Mouse (Mus musculus) CH12.LX (cell line): ENCODE results near the gene Sbk3. TPM values are rescaled to one million over a fixed set of nuclear protein-coding genes. Genes with fewer than 3 reads are reported as not detected.
A peak's percentile ranks its signal among the peaks of the same experiment; 100 is the strongest.

Experiments
- DNase-seq: peaks from one replicate; pipeline ENCODE4 v3.0.0-alpha.2; 2013; ENCODE audit errors: extremely low read depth
- H3K27ac ChIP-seq: 2 replicates; pipeline ENCODE4 v1.5.1; 2012; ENCODE audit warnings: low read depth, mild to moderate bottlenecking, control low read depth, moderate library complexity; ENCODE audit not compliant: insufficient read depth
- H3K27me3 ChIP-seq: replicated peaks from 2 replicates; pipeline ENCODE3; 2012; ENCODE audit warnings: inconsistent platforms
- H3K36me3 ChIP-seq, 2 experiments: replicated peaks in 1 of 2; 2 replicates each; pipeline versions ENCODE3 to v1.6.1; 2012; ENCODE audit warnings: inconsistent platforms in 1 of 2, low read length in 1 of 2, mild to moderate bottlenecking in 1 of 2, mixed read lengths in 1 of 2, moderate library complexity in 1 of 2; ENCODE audit not compliant: control insufficient read depth in 1 of 2, insufficient read depth in 1 of 2
- H3K4me1 ChIP-seq, 2 experiments: 2 replicates each; pipeline ENCODE4 v1.6.1; 2012; ENCODE audit warnings: inconsistent platforms in 1 of 2, moderate library complexity in 1 of 2; ENCODE audit not compliant: insufficient read depth in 2 of 2, control insufficient read depth in 1 of 2
- H3K4me2 ChIP-seq: 2 replicates; pipeline ENCODE4 v1.6.1; 2012; ENCODE audit warnings: low read depth, mild to moderate bottlenecking, control low read depth; ENCODE audit not compliant: poor library complexity, insufficient read depth, severe bottlenecking
- H3K4me3 ChIP-seq, 3 experiments: fragments of 150-350 bp in 1 of 3; sonication (generic) in 1 of 3; replicated peaks in 1 of 3; 2 replicates each; pipeline versions ENCODE3 to v1.5.1; 2011 to 2012; ENCODE audit warnings: low read depth in 2 of 3, low read length in 2 of 3, mild to moderate bottlenecking in 2 of 3, moderate library complexity in 2 of 3, control low read depth in 1 of 3, improper control_type of control experiment in 1 of 3, inconsistent platforms in 1 of 3, mixed read lengths in 1 of 3; ENCODE audit not compliant: poor library complexity in 1 of 3
- H3K79me2 ChIP-seq: replicated peaks from 2 replicates; pipeline ENCODE4 v1.6.1; 2012; ENCODE audit warnings: mild to moderate bottlenecking, moderate library complexity; ENCODE audit not compliant: control insufficient read depth, poor library complexity, insufficient read depth, severe bottlenecking; ENCODE audit errors: extremely low read depth
- H3K9ac ChIP-seq: 2 replicates; pipeline ENCODE4 v1.6.1; 2012; ENCODE audit warnings: low read depth, mild to moderate bottlenecking, control low read depth, moderate library complexity; ENCODE audit not compliant: insufficient read depth
- H3K9me3 ChIP-seq: replicated peaks from 2 replicates; pipeline ENCODE3; 2012; ENCODE audit warnings: low read length, inconsistent platforms, mixed read lengths
- BHLHE40 ChIP-seq: IDR thresholded peaks from 2 replicates; pipeline ENCODE4 v1.6.1; 2011; ENCODE audit warnings: mild to moderate bottlenecking, low read depth, low read length, improper control_type of control experiment
- CHD1 ChIP-seq: IDR thresholded peaks from 2 replicates; pipeline ENCODE4 v1.6.1; 2012; ENCODE audit warnings: low read depth, low read length, improper control_type of control experiment, inconsistent platforms
- CTCF ChIP-seq, 2 experiments: IDR thresholded peaks in 1 of 2; conservative IDR thresholded peaks in 1 of 2; 2 replicates each; pipeline ENCODE4 v1.5.1; 2011 to 2012; ENCODE audit warnings: low read depth in 2 of 2, low read length in 2 of 2, improper control_type of control experiment in 1 of 2, inconsistent platforms in 1 of 2, mild to moderate bottlenecking in 1 of 2, moderate library complexity in 1 of 2
- E2F4 ChIP-seq: IDR thresholded peaks from 2 replicates; pipeline ENCODE4 v1.6.1; 2011; ENCODE audit warnings: low read depth, low read length, improper control_type of control experiment; ENCODE audit not compliant: insufficient replicate concordance
- ELF1 ChIP-seq: IDR thresholded peaks from 2 replicates; pipeline ENCODE4 v1.6.1; 2014; ENCODE audit warnings: low read depth, mild to moderate bottlenecking, inconsistent platforms, low read length, improper control_type of control experiment
- EP300 ChIP-seq: IDR thresholded peaks from 2 replicates; pipeline ENCODE4 v1.6.1; 2011; ENCODE audit warnings: low read length, improper control_type of control experiment
- ETS1 ChIP-seq: conservative IDR thresholded peaks from 2 replicates; pipeline ENCODE4 v1.6.1; 2012; ENCODE audit warnings: low read depth, mild to moderate bottlenecking, inconsistent platforms, low read length, improper control_type of control experiment, moderate library complexity
- GABPA ChIP-seq: IDR thresholded peaks from 2 replicates; pipeline ENCODE4 v1.6.1; 2012; ENCODE audit warnings: low read depth, low read length, improper control_type of control experiment, inconsistent platforms; ENCODE audit not compliant: insufficient replicate concordance
- JUN ChIP-seq: IDR thresholded peaks from 2 replicates; pipeline ENCODE4 v1.6.1; 2011; ENCODE audit warnings: low read depth, mild to moderate bottlenecking, low read length, improper control_type of control experiment, moderate library complexity; ENCODE audit not compliant: insufficient read depth
- MAX ChIP-seq: IDR thresholded peaks from 2 replicates; pipeline ENCODE4 v1.6.1; 2011; ENCODE audit warnings: low read length, improper control_type of control experiment
- MAZ ChIP-seq: IDR thresholded peaks from 2 replicates; pipeline ENCODE4 v1.6.1; 2012; ENCODE audit warnings: low read depth, mild to moderate bottlenecking, inconsistent platforms, low read length, improper control_type of control experiment, moderate library complexity
- MXI1 ChIP-seq: IDR thresholded peaks from 2 replicates; pipeline ENCODE4 v1.6.1; 2011; ENCODE audit warnings: mild to moderate bottlenecking, low read depth, low read length, improper control_type of control experiment
- NELFE ChIP-seq: IDR thresholded peaks from 2 replicates; pipeline ENCODE4 v1.6.1; 2011; ENCODE audit warnings: low read depth, low read length, improper control_type of control experiment
- NRF1 ChIP-seq: IDR thresholded peaks from 2 replicates; pipeline ENCODE4 v1.6.1; 2014; ENCODE audit warnings: low read depth, mild to moderate bottlenecking, inconsistent platforms, low read length, improper control_type of control experiment, moderate library complexity
- PAX5 ChIP-seq: IDR thresholded peaks from 2 replicates; pipeline ENCODE4 v1.6.1; 2012; ENCODE audit warnings: low read length, inconsistent platforms, mixed read lengths
- POLR2AphosphoS2 ChIP-seq: IDR thresholded peaks from 2 replicates; pipeline ENCODE4 v1.6.1; 2011; ENCODE audit warnings: low read depth, low read length, improper control_type of control experiment
- RAD21 ChIP-seq: IDR thresholded peaks from 2 replicates; pipeline ENCODE4 v1.6.1; 2011; ENCODE audit warnings: low read depth, mild to moderate bottlenecking, low read length, improper control_type of control experiment, moderate library complexity
- SIN3A ChIP-seq: IDR thresholded peaks from 2 replicates; pipeline ENCODE4 v1.6.1; 2012; ENCODE audit warnings: low read length, improper control_type of control experiment, inconsistent platforms
- SMC3 ChIP-seq: IDR thresholded peaks from 2 replicates; pipeline ENCODE4 v1.6.1; 2011; ENCODE audit warnings: low read depth, low read length, improper control_type of control experiment
- TCF12 ChIP-seq: IDR thresholded peaks from 2 replicates; pipeline ENCODE4 v1.6.1; 2014; ENCODE audit warnings: low read depth, mild to moderate bottlenecking, inconsistent platforms, low read length, improper control_type of control experiment
- UBTF ChIP-seq: IDR thresholded peaks from 2 replicates; pipeline ENCODE4 v1.6.1; 2012; ENCODE audit warnings: low read depth, mild to moderate bottlenecking, inconsistent platforms, low read length, improper control_type of control experiment, moderate library complexity
- USF1 ChIP-seq: IDR thresholded peaks from 2 replicates; pipeline ENCODE4 v1.6.1; 2014; ENCODE audit warnings: low read depth, mild to moderate bottlenecking, inconsistent platforms, low read length, improper control_type of control experiment
- ZC3H11A ChIP-seq: IDR thresholded peaks from 2 replicates; pipeline ENCODE4 v1.6.1; 2012; ENCODE audit warnings: low read depth, mild to moderate bottlenecking, inconsistent platforms, low read length, improper control_type of control experiment
- ZMIZ1 ChIP-seq: IDR thresholded peaks from 2 replicates; pipeline ENCODE4 v1.6.1; 2012; ENCODE audit warnings: low read depth, mild to moderate bottlenecking, inconsistent platforms, low read length, improper control_type of control experiment
- ZNF384 ChIP-seq: IDR thresholded peaks from 2 replicates; pipeline ENCODE4 v1.6.1; 2012; ENCODE audit warnings: low read depth, low read length, improper control_type of control experiment, inconsistent platforms
- dilution Hi-C: fragments of 300-500 bp; cut with MboI; formaldehyde crosslinking; loops from 2 replicates; pipeline ENCODE4 v1.14.3; 2020; ENCODE audit warnings: low sequenced_read_pairs; ENCODE audit not compliant: extremely low pct_unique_long_range_greater_than_20kb, extremely low pct_ligation_motif_present
- in situ Hi-C: fragments of 300-500 bp; cut with MboI; formaldehyde crosslinking; loops from 3 replicates; pipeline ENCODE4 v1.14.3; 2019; ENCODE audit warnings: low sequenced_read_pairs, low pct_ligation_motif_present, low pct_unique_long_range_greater_than_20kb, mixed read lengths
- polyA plus RNA-seq: library from polyadenylated mRNA; unstranded; fragments of >175 nt; gene quantifications from 2 replicates; pipeline ENCODE4 v1.2.1, GENCODE M21; 2012; ENCODE audit warnings: low read depth; ENCODE audit not compliant: insufficient read length
- total RNA-seq, 2 experiments: library from RNA; depleted of rRNA; stranded (reverse); fragments of 300-350 nt in 1 of 2; fragments of >200 nt in 1 of 2; gene quantifications; 2 replicates each; pipeline ENCODE4 v1.2.3; 2012 to 2014

Gene Sbk3
- total and polyA plus RNA-seq, 3 experiments = not detected

GRCm38 (mm10) chr7:4934160-4934914, 36.6 kb downstream of the Sbk3 start:
- Histone ChIP-seq H3K36me3 (no peaks in the 10 kb centered on the region), H3K4me1 (peaks cover 6 to 38% of the 10 kb centered on the region in 2 experiments), H3K4me3 (no peak overlapping the region), H3K4me2 (no peak overlapping the region), H3K9me3 (peaks cover 5% of the 10 kb centered on the region), H3K9ac (no peak overlapping the region), H3K27ac (no peak overlapping the region), H3K27me3 (no peaks in the 10 kb centered on the region), H3K79me2 (no peaks in the 10 kb centered on the region)
- no peak for DNase-seq
- in situ Hi-C loops = no loop called here
- TF ChIP-seq NELFE = no peak
- no peak for TF ChIP-seq ZNF384
- 0 out of 2 replicates have a peak, but pooled peaks have one; percentile 8 for TF ChIP-seq SMC3
- no peak for TF ChIP-seq ZC3H11A
- TF ChIP-seq MXI1 = no peak
- TF ChIP-seq USF1 = no peak
- no peak for TF ChIP-seq JUN
- no peak for TF ChIP-seq MAX
- TF ChIP-seq E2F4 = no peak
- TF ChIP-seq CTCF (conservative IDR thresholded peaks at IDR 0.05 in 1 of 2, IDR thresholded peaks at IDR 0.05 in 1 of 2; ENCODE audit: low read depth in 2 of 2, low read length in 2 of 2) = peak in 1 of 2 experiments; percentile 36; a peak in 1 of 4 replicates
- dilution Hi-C loops = no loop called here

- no peak for DNase-seq
- peaks cover 5% of the 10 kb centered on the region for H3K9me3 ChIP-seq
- no peaks in the 10 kb centered on the region for H3K79me2 ChIP-seq
- in situ Hi-C loops = no loop called here
- no peaks in the 10 kb centered on the region for H3K36me3 ChIP-seq
- H3K4me1 ChIP-seq = peaks cover 6 to 31% of the 10 kb centered on the region in 2 experiments
- dilution Hi-C loops = no loop called here
- H3K27me3 ChIP-seq = no peaks in the 10 kb centered on the region
- no peak overlapping the region for H3K4me2 ChIP-seq
- no peak overlapping the region for H3K27ac ChIP-seq
- H3K9ac ChIP-seq = no peak overlapping the region
- H3K4me3 ChIP-seq = no peak overlapping the region
- TF ChIP-seq MAZ (no peak), GABPA (no peak), ZNF384 (no peak), UBTF (no peak)
Measured at GRCm38 (mm10) chr7:4933103-4933502, 37.9 kb downstream of the Sbk3 start.

GRCm38 (mm10) chr7:4928323-4928722, 42.6 kb downstream of the Sbk3 start:
- dilution Hi-C loops = no loop called here
- Histone ChIP-seq H3K4me1 (peaks cover 2 to 30% of the 10 kb centered on the region in 2 experiments), H3K4me2 (no peak overlapping the region), H3K79me2 (no peaks in the 10 kb centered on the region), H3K9me3 (no peaks in the 10 kb centered on the region), H3K27ac (no peak overlapping the region), H3K4me3 (no peak overlapping the region), H3K36me3 (no peaks in the 10 kb centered on the region), H3K9ac (no peak overlapping the region), H3K27me3 (no peaks in the 10 kb centered on the region)
- no peak for DNase-seq
- in situ Hi-C loops = no loop called here
- TF ChIP-seq MAZ (no peak), BHLHE40 (no peak), PAX5 (no peak), RAD21 (no peak), MAX (no peak), CHD1 (no peak), SMC3 (no peak), SIN3A (no peak), ETS1 (no peak), EP300 (no peak), POLR2AphosphoS2 (no peak), NRF1 (no peak), JUN (no peak), ZMIZ1 (no peak), ELF1 (no peak), USF1 (no peak), TCF12 (no peak)
